Mouse (Mus musculus) gastrocnemius, adult 8-10 months (tissue): ENCODE measurements around the gene 2610528J11Rik. TPM values are rescaled to one million over a fixed set of nuclear protein-coding genes. Genes with fewer than 3 reads are reported as not detected.

Source experiments
- total RNA-seq, 4 experiments: library from RNA; stranded (reverse); gene quantifications; 2 replicates each; pipeline ENCODE4 v1.2.4; 2022

The 2610528J11Rik gene
- total RNA-seq, 4 experiments from 2014 or later, result not detected

Other genes starting within 250 kb of the 2610528J11Rik start
- 1 to 10 TPM in 3 of 4 experiments, under 1 TPM in 1; 0.63 to 2.1 (median 1.3) TPM for gene Ptprf, start 235.6 kb upstream of the 2610528J11Rik start, total RNA-seq
- 1 to 10 TPM; 4.8 to 6.8 (median 5.5) TPM for gene Szt2, start 117.7 kb upstream of the 2610528J11Rik start, total RNA-seq
- 10 to 100 TPM; 34.8 to 41.7 (median 38.3) TPM for gene Med8, start 117.7 kb upstream of the 2610528J11Rik start, total RNA-seq
- gene Elovl1, start 98.9 kb upstream of the 2610528J11Rik start, total RNA-seq, result 1 to 10 TPM; 2.9 to 5.7 (median 4.3) TPM
- gene Cdc20, start 89.6 kb upstream of the 2610528J11Rik start, total RNA-seq, result under 1 TPM in 1 of 4 experiments, not detected in 3; 0.20 TPM
- not detected for gene Mpl, start 69.5 kb upstream of the 2610528J11Rik start, total RNA-seq
- gene Tie1, start 36.9 kb upstream of the 2610528J11Rik start, total RNA-seq, result 10 to 100 TPM in 2 of 4 experiments, 1 to 10 TPM in 2; 9.0 to 13.3 (median 10.2) TPM
- not detected for gene Tmem125, start 17.0 kb downstream of the 2610528J11Rik start, total RNA-seq
- not detected for gene Cfap57, start 93.8 kb downstream of the 2610528J11Rik start, total RNA-seq
- gene Ebna1bp2, start 93.8 kb downstream of the 2610528J11Rik start, total RNA-seq, result 10 to 100 TPM; 22.3 to 30.7 (median 25.1) TPM
- not detected for gene Olfr62, start 132.0 kb downstream of the 2610528J11Rik start, total RNA-seq
- not detected for gene Olfr1342, start 165.8 kb downstream of the 2610528J11Rik start, total RNA-seq
- gene Olfr1341, start 176.5 kb downstream of the 2610528J11Rik start, total RNA-seq, result not detected
- not detected for gene Olfr1340, start 193.1 kb downstream of the 2610528J11Rik start, total RNA-seq
- gene Olfr1339, start 205.2 kb downstream of the 2610528J11Rik start, total RNA-seq, result not detected
- gene Olfr1338, start 231.7 kb downstream of the 2610528J11Rik start, total RNA-seq, result not detected